Mouse (Mus musculus) heart, adult 18-20 months (tissue): ENCODE measurements at regions not wholly inside any gene's neighbourhood (a gene's known extent, or its start where the extent isn't known, plus 50 kb on each side); places are given as distances from the start of the nearest gene placed in this dataset.

Experiments used
- DNase-seq, 2 experiments: peaks; one replicate each; pipeline ENCODE4 v3.0.0; 2021 to 2022; ENCODE audit warnings: mixed read lengths in 1 of 2

GRCm38 (mm10) chr9:34427711-34428110 lies 58.0 kb upstream of the Kirrel3 start:
- DNase-seq = no peak
